Mouse (Mus musculus) stomach, embryonic 14.5 days (tissue): ENCODE results near the gene Vmn1r192. TPM values are rescaled to one million over a fixed set of nuclear protein-coding genes. Genes with fewer than 3 reads are reported as not detected.
"Not testable (repeated sequence)": the region's sequence is repeated elsewhere in the genome, so short reads cannot be mapped to it uniquely, and the experiment has no call there.

ENCODE experiments used
- ATAC-seq: fragments of 200-750 bp; cut with Nextera tagmentation; 2 replicates; pipeline ENCODE4 v1.8.0; 2017; ENCODE audit warnings: low read depth, moderate TSS enrichment; ENCODE audit not compliant: insufficient number of reproducible peaks, insufficient read depth, low FRiP score
- H3K27ac ChIP-seq: fragments of 300-500 bp; sonication (generic); 2 replicates; pipeline ENCODE4 v1.5.1; 2014; ENCODE audit warnings: mild to moderate bottlenecking, low read length, moderate library complexity, mixed read lengths
- H3K27me3 ChIP-seq: fragments of 300-500 bp; sonication (generic); 2 replicates; pipeline ENCODE4 v1.6.1; 2014; ENCODE audit warnings: low read length, control low read depth, mixed read lengths; ENCODE audit not compliant: control insufficient read depth, insufficient read depth
- H3K36me3 ChIP-seq: fragments of 300-500 bp; sonication (generic); 2 replicates; pipeline ENCODE4 v1.6.1; 2014; ENCODE audit warnings: mild to moderate bottlenecking, control low read depth, low read length, moderate library complexity, mixed read lengths; ENCODE audit not compliant: control insufficient read depth, insufficient read depth
- H3K4me1 ChIP-seq: fragments of 300-500 bp; sonication (generic); 2 replicates; pipeline ENCODE4 v1.6.1; 2014; ENCODE audit warnings: low read length, control low read depth, mixed read lengths; ENCODE audit not compliant: control insufficient read depth, insufficient read depth
- H3K4me2 ChIP-seq: fragments of 300-500 bp; sonication (generic); replicated peaks from 2 replicates; pipeline ENCODE4 v1.6.1; 2014; ENCODE audit warnings: low read depth, low read length, control low read depth
- H3K4me3 ChIP-seq: fragments of 300-500 bp; sonication (generic); 2 replicates; pipeline ENCODE4 v1.5.1; 2014; ENCODE audit warnings: low read depth, low read length, control low read depth
- H3K9ac ChIP-seq: fragments of 300-500 bp; sonication (generic); replicated peaks from 2 replicates; pipeline ENCODE4 v1.6.1; 2014; ENCODE audit warnings: low read depth, mild to moderate bottlenecking, control low read depth, low read length, moderate library complexity, mixed read lengths
- H3K9me3 ChIP-seq: fragments of 300-500 bp; sonication (generic); 2 replicates; pipeline ENCODE4 v1.6.1; 2016; ENCODE audit warnings: low read depth, low read length, control low read depth; ENCODE audit not compliant: control insufficient read depth
- WGBS: fragments of 180-500 bp; shearing (Covaris S2); extraction: QIAGEN DNeasy Blood & Tissue Kit; methylation state at CpG from one replicate; pipeline ENCODE4 v1.1.7; 2014; 5-methylcytosine and 5-hydroxymethylcytosine counted together
- polyA plus RNA-seq: library from polyadenylated mRNA; unstranded; fragments of >200 nt; fragmentation: Nextera tagmentation; extraction: Ambion mirVana; gene quantifications from 2 replicates; pipeline ENCODE4 v1.2.1, GENCODE M21; 2014

The Vmn1r192 gene
- polyA plus RNA-seq: not detected in 2 replicates

GRCm38 (mm10) chr13:22191041-22191440, at the start of gene Vmn1r192:
Vmn1r192 (minus strand) TSS chr13:22191141.
- H3K9ac ChIP-seq: no peak within 1 kb of the TSS
- no peak within 1 kb of the TSS for H3K4me2 ChIP-seq
- no peak within 1 kb of the TSS for H3K27ac ChIP-seq
- no peak within 1 kb of the TSS for H3K4me3 ChIP-seq
- no peaks in the 10 kb centered on the region for H3K36me3 ChIP-seq
- no peaks in the 10 kb centered on the region for H3K27me3 ChIP-seq
- H3K9me3 ChIP-seq: no peaks in the 10 kb centered on the region
- H3K4me1 ChIP-seq: no peaks in the 10 kb centered on the region
- ATAC-seq: no peak

- ATAC-seq, H3K9ac ChIP-seq, H3K4me2 ChIP-seq: not testable (repeated sequence)
Observed at GRCm38 (mm10) chr13:22223060-22223459, 32.1 kb upstream of the Vmn1r192 start, which contains the start of gene Vmn1r193. Vmn1r193 (minus strand) TSS chr13:22223160.

GRCm38 (mm10) chr13:22192756-22193155, 1.8 kb upstream of the Vmn1r192 start:
- not testable (repeated sequence) for H3K4me2 ChIP-seq, H3K4me3 ChIP-seq, H3K9me3 ChIP-seq, H3K27me3 ChIP-seq, ATAC-seq, H3K27ac ChIP-seq, H3K36me3 ChIP-seq, H3K9ac ChIP-seq, H3K4me1 ChIP-seq
- 77% methylated on average over 3 of the region's 3 CpGs for WGBS

More at GRCm38 (mm10) chr13:22223060-22223459, 32.1 kb upstream of the Vmn1r192 start, which contains the start of gene Vmn1r193:
- WGBS: 85% methylated on average over 1 of the region's 1 CpGs
- not testable (repeated sequence) for H3K27ac ChIP-seq, H3K4me1 ChIP-seq, H3K36me3 ChIP-seq, H3K27me3 ChIP-seq, H3K4me3 ChIP-seq, H3K9me3 ChIP-seq

GRCm38 (mm10) chr13:22190385-22190784, 556 bp downstream of the Vmn1r192 start:
- no peak for ATAC-seq
- H3K4me1 ChIP-seq: no peaks in the 10 kb centered on the region

GRCm38 (mm10) chr13:22189313-22189712, 1.6 kb downstream of the Vmn1r192 start:
- Histone ChIP-seq H3K27ac (no peak overlapping the region), H3K9me3 (no peaks in the 10 kb centered on the region), H3K4me2 (no peak overlapping the region), H3K4me3 (no peak overlapping the region), H3K4me1 (no peaks in the 10 kb centered on the region), H3K36me3 (no peaks in the 10 kb centered on the region), H3K27me3 (no peaks in the 10 kb centered on the region), H3K9ac (no peak overlapping the region)
- no peak for ATAC-seq
- WGBS: 22% methylated on average over 2 of the region's 2 CpGs

More at GRCm38 (mm10) chr13:22190385-22190784, 556 bp downstream of the Vmn1r192 start:
- Histone ChIP-seq H3K9me3 (no peaks in the 10 kb centered on the region), H3K27me3 (no peaks in the 10 kb centered on the region), H3K4me2 (no peak overlapping the region), H3K4me3 (no peak overlapping the region), H3K9ac (no peak overlapping the region), H3K36me3 (no peaks in the 10 kb centered on the region), H3K27ac (no peak overlapping the region)
- 59% methylated on average over 2 of the region's 2 CpGs for WGBS

GRCm38 (mm10) chr13:22183869-22184268, 7.1 kb downstream of the Vmn1r192 start, which contains the start of gene Vmn1r191:
Vmn1r191 (minus strand) TSS chr13:22183969.
- no peak within 1 kb of the TSS for H3K27ac ChIP-seq
- H3K4me1 ChIP-seq: no peaks in the 10 kb centered on the region
- no peak within 1 kb of the TSS for H3K9ac ChIP-seq
- no peak for ATAC-seq
- no peaks in the 10 kb centered on the region for H3K9me3 ChIP-seq
- no peaks in the 10 kb centered on the region for H3K36me3 ChIP-seq
- no peak within 1 kb of the TSS for H3K4me3 ChIP-seq
- H3K27me3 ChIP-seq: no peaks in the 10 kb centered on the region
- H3K4me2 ChIP-seq: no peak within 1 kb of the TSS
- WGBS: 88% methylated on average over 1 of the region's 1 CpGs

- H3K9ac ChIP-seq: no peak overlapping the region
- no peak overlapping the region for H3K4me2 ChIP-seq
- no peaks in the 10 kb centered on the region for H3K4me1 ChIP-seq
- no peak overlapping the region for H3K27ac ChIP-seq
- no peak overlapping the region for H3K4me3 ChIP-seq
- H3K27me3 ChIP-seq: no peaks in the 10 kb centered on the region
- H3K36me3 ChIP-seq: no peaks in the 10 kb centered on the region
- peaks cover 10% of the 10 kb centered on the region for H3K9me3 ChIP-seq
- ATAC-seq: no peak
- WGBS: 92% methylated on average over 15 of the region's 15 CpGs
Observed at GRCm38 (mm10) chr13:22168416-22168815, 22.5 kb downstream of the Vmn1r192 start.

- not testable (repeated sequence) for ATAC-seq
Observed at GRCm38 (mm10) chr13:22136495-22137293, 54.2 kb downstream of the Vmn1r192 start.

More at GRCm38 (mm10) chr13:22136495-22137293, 54.2 kb downstream of the Vmn1r192 start:
- not testable (repeated sequence) for H3K4me3 ChIP-seq, H3K27ac ChIP-seq, H3K36me3 ChIP-seq, H3K4me2 ChIP-seq, H3K4me1 ChIP-seq, H3K27me3 ChIP-seq, H3K9ac ChIP-seq, H3K9me3 ChIP-seq
- WGBS: 68% methylated on average over 5 of the region's 5 CpGs
